Mouse (Mus musculus) adrenal gland, adult 18-20 months (tissue): ENCODE measurements around the gene E130208F15Rik. TPM values are rescaled to one million over a fixed set of nuclear protein-coding genes. Genes with fewer than 3 reads are reported as not detected.

Source experiments
- DNase-seq, 2 experiments: peaks; one replicate each; pipeline ENCODE4 v3.0.0; 2021 to 2022; ENCODE audit warnings: low spot score in 2 of 2
- total RNA-seq, 2 experiments: library from RNA; stranded (reverse); gene quantifications; 1 replicate in 1 of 2; 2 replicates in 1 of 2; pipeline ENCODE4 v1.2.3; 2021

Gene E130208F15Rik
- total RNA-seq, 2 experiments from 2014 or later, result 0.63 to 1.0 TPM

GRCm38 (mm10) chr7:30306083-30306779 lies 15.3 kb upstream of the E130208F15Rik start:
- DNase-seq, result no peak

GRCm38 (mm10) chr7:30308076-30309005 lies 13.2 kb upstream of the E130208F15Rik start, which contains the start of gene Alkbh6:
Alkbh6 (plus strand) TSS chr7:30308717.
- peak; percentile 79 to 80 for DNase-seq

GRCm38 (mm10) chr7:30309395-30310129 lies 12.0 kb upstream of the E130208F15Rik start:
- DNase-seq, result no peak

GRCm38 (mm10) chr7:30310136-30310535 lies 11.4 kb upstream of the E130208F15Rik start:
- no peak for DNase-seq

- no peak for DNase-seq
Observed at GRCm38 (mm10) chr7:30313666-30314320, 7.7 kb upstream of the E130208F15Rik start.

GRCm38 (mm10) chr7:30314721-30315155 lies 6.8 kb upstream of the E130208F15Rik start, which contains the start of gene Syne4:
Syne4 (plus strand) TSS chr7:30314807.
- DNase-seq, result no peak

GRCm38 (mm10) chr7:30315559-30316529 lies 5.7 kb upstream of the E130208F15Rik start:
- no peak for DNase-seq

- no peak for DNase-seq
Observed at GRCm38 (mm10) chr7:30318142-30318541, 3.4 kb upstream of the E130208F15Rik start.

- no peak for DNase-seq
Observed at GRCm38 (mm10) chr7:30320946-30321345, 594 bp upstream of the E130208F15Rik start.

- peak; percentile 93 to 94 for DNase-seq
Observed at GRCm38 (mm10) chr7:30322285-30322667, 736 bp downstream of the E130208F15Rik start.

- DNase-seq, result no peak
Observed at GRCm38 (mm10) chr7:30322865-30323264, 1.3 kb downstream of the E130208F15Rik start.

- no peak for DNase-seq
Observed at GRCm38 (mm10) chr7:30323795-30324194, 2.3 kb downstream of the E130208F15Rik start, which contains the start of gene Sdhaf1. Sdhaf1 (minus strand) TSS chr7:30323895.

- DNase-seq, result no peak
Observed at GRCm38 (mm10) chr7:30324300-30324944, 2.9 kb downstream of the E130208F15Rik start.

GRCm38 (mm10) chr7:30325364-30325763 lies 3.8 kb downstream of the E130208F15Rik start:
- no peak for DNase-seq

- no peak for DNase-seq
Observed at GRCm38 (mm10) chr7:30326427-30326826, 4.9 kb downstream of the E130208F15Rik start.

GRCm38 (mm10) chr7:30327140-30327539 lies 5.6 kb downstream of the E130208F15Rik start:
- DNase-seq, result no peak

GRCm38 (mm10) chr7:30328379-30328778 lies 6.8 kb downstream of the E130208F15Rik start:
- no peak for DNase-seq

GRCm38 (mm10) chr7:30331887-30332286 lies 10.3 kb downstream of the E130208F15Rik start:
- DNase-seq, result peak; percentile 50 to 54
